In genomic region chr3:90254419-90255193, GRCm38 (mm10) we compare ENCODE assay signal across 1 mouse cellular context.
A peak's percentile ranks its signal among the peaks of the same experiment; 100 is the strongest.
TF ChIP-seq lines count a peak whose summit lies in the region.

No protein-coding gene starts in this region.

TF ChIP-seq in CH12.LX, 34 proteins besides CTCF, POLR2A, EP300 and RAD21:
- TF ChIP-seq MYC (IDR thresholded peaks at IDR 0.05; ENCODE audit: low read depth, low read length): 0 out of 2 replicates have a peak, but pooled peaks have one; percentile 38
- TF ChIP-seq RCOR1 (conservative IDR thresholded peaks at IDR 0.05; ENCODE audit: low read depth, low read length): 0 out of 2 replicates have a peak, but pooled peaks have one; percentile 39
- peak; percentile 64 for TF ChIP-seq HCFC1 (IDR thresholded peaks at IDR 0.05; ENCODE audit: low read depth, low read length)
- TF ChIP-seq POLR2AphosphoS2 (IDR thresholded peaks at IDR 0.05; ENCODE audit: low read depth, low read length): no peak
- TF ChIP-seq ELF1 (IDR thresholded peaks at IDR 0.05; ENCODE audit: low read depth, low read length): peak; percentile 42
- no peak for TF ChIP-seq MAFK (IDR thresholded peaks at IDR 0.05; ENCODE audit: insufficient replicate concordance, low read length)
- TF ChIP-seq TCF12 (IDR thresholded peaks at IDR 0.05; ENCODE audit: low read depth, low read length): no peak; the same call in 1 of the 2 replicates
- TF ChIP-seq MEF2A (IDR thresholded peaks at IDR 0.05; ENCODE audit: borderline replicate concordance, low read depth, low read length): peak; percentile 60; the same call in 1 of the 2 replicates
- peak; percentile 8; the same call in 1 of the 2 replicates for TF ChIP-seq CHD2 (IDR thresholded peaks at IDR 0.05; ENCODE audit: low read length)
- TF ChIP-seq ETS1 (conservative IDR thresholded peaks at IDR 0.05; ENCODE audit: low read depth, low read length): 0 out of 2 replicates have a peak, but pooled peaks have one; percentile 13
- no peak for TF ChIP-seq NELFE (IDR thresholded peaks at IDR 0.05; ENCODE audit: low read depth, low read length)
- no peak for TF ChIP-seq E2F4 (IDR thresholded peaks at IDR 0.05; ENCODE audit: insufficient replicate concordance, low read depth, low read length)
- TF ChIP-seq ZMIZ1 (IDR thresholded peaks at IDR 0.05; ENCODE audit: low read depth, low read length): peak; percentile 62; the same call in 1 of the 2 replicates
- 0 out of 2 replicates have a peak, but pooled peaks have one; percentile 46 for TF ChIP-seq MAZ (IDR thresholded peaks at IDR 0.05; ENCODE audit: low read depth, low read length)
- peak; percentile 15; the same call in 1 of the 2 replicates for TF ChIP-seq CHD1 (IDR thresholded peaks at IDR 0.05; ENCODE audit: low read depth, low read length)
- TF ChIP-seq UBTF (IDR thresholded peaks at IDR 0.05; ENCODE audit: low read depth, low read length): peak; percentile 20; the same call in 1 of the 2 replicates
- peak; percentile 85 for TF ChIP-seq IRF4 (IDR thresholded peaks at IDR 0.05; ENCODE audit: low read depth, low read length)
- TF ChIP-seq GABPA (IDR thresholded peaks at IDR 0.05; ENCODE audit: insufficient replicate concordance, low read depth, low read length): no peak
- peak; percentile 65 for TF ChIP-seq MXI1 (IDR thresholded peaks at IDR 0.05; ENCODE audit: low read depth, low read length)
TF ChIP-seq in CH12.LX: peak in this region for 13.
